Mouse (Mus musculus) right cerebral cortex, postnatal 36 days (tissue): Measurements from ENCODE around the gene Arpp21.

Source experiments
- DNase-seq, 2 experiments: peaks; one replicate each; pipeline ENCODE4 v3.0.0; 2022; ENCODE audit warnings: low spot score in 2 of 2, mixed read lengths in 1 of 2

Gene Arpp21

DNA sequence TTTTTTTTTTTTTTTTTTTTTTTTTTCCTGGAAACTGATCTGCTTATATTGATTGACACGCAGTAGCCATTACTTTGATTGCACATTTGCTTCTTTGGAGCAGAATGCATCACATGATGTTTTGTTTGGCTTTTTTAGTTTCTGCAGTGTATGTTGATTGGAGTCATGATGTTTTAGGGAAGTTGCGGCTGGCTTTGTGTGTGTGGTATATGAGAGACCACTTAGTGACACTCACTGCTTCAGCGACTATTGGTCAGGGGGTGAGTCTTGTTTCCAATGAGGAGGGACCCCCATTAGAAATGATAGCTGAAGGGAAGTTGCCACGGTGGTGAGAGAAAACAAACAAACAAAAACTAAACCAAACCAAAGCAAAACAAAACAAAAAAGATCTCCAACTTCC lies 55.7 kb downstream of the Arpp21 start:
- no peak for DNase-seq

DNA sequence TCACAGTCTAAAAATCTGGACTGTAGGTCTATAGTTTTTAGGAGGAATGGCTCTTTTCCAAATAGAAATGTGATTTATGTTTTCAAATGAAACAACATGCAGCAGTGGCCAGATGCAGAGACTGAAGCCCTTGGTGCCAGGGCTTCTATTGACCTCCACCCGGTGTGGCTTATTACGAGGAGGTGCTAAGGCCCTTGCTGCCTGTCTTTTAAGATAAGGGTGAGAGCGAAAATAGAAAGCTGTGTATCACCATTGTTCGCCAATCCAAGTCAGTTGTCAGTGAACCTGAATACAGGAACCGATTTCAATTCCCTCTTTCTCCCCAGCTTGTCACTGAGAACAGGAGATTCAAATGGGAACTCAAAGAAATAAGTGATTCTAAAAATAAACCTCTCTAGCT lies 57.3 kb downstream of the Arpp21 start:
- DNase-seq, result no peak

DNA sequence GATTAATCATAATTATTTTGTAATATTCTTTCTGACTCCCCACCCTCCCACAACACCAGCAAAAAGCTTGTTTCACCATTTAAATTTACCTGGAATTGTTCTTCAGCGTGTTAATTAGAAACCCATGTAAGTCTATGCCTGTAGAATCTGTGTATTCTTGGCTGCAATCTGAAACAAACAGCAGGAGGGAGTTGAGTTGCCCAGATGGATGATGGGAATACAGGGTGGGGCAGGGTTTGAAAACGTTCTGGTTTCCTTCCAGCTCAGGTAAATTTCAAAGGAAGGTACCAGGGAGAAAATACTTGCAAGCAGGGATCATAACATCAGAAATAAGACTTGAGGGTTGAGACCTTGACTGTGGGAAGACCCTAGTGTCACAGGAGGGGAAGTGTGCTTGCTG lies 58.2 kb downstream of the Arpp21 start:
- no peak for DNase-seq

DNA sequence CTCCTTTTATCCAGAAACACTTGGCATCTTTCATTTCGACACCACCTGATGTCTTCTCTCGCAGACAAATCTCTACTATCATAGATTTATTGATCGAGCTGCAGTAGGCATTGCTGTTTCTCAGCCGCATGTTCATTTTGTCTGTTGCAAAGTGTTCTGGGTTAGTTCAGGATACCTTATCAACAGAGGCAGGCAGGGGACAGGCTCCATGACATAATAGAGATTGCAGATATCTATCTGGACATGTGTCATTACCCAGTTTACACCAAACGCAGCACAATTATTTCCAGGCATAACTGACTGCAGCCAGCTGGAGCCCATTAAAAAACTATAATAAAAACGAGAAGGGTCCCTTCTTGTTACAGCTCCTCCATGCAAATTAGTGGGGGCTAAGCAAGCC lies 59.4 kb downstream of the Arpp21 start:
- DNase-seq, result no peak

DNA sequence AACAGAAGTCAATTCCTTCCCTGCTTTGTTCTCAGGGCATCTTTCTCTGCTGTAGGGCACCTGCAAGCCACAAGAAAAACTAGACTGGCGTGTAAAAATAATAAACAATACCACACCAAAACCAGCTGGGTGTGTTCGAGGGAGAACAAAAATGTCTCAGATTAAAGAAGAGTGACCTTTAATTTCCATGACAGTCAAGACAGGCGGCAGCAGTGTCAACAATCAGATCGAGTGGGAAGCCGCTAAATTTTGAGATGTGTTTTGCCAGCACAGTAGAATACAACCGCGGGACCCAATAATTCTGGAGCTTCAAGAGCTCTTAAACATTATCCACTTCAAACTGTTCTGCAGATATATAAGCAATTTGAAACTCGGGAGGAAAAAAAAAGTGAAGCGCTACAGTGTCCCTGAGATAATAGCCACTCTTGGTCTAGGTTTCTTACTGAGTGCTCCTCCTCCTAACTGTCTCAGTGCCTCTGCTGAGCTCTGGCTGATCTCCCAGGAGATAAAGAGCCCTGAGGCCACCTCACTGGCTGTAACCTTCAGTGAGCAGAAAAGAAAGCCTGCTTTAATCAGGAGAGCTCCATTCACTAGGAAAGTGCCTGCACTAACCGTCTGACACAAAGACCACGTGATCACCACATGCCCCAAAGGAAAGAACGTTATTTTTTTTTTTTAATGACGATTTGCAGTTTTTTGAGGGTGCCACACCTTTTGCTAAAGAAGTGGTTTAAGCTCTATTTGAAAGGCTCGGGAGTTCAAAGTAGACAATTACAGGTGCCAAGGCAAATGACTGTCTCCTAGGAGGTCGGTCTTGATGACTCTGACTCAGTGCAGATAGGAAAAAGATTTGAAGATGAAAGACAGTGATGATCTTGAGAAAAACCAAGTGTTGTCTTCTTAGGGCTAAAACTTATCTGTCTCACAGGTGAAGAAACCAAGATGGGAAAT lies 61.1 kb downstream of the Arpp21 start:
- DNase-seq, result no peak

DNA sequence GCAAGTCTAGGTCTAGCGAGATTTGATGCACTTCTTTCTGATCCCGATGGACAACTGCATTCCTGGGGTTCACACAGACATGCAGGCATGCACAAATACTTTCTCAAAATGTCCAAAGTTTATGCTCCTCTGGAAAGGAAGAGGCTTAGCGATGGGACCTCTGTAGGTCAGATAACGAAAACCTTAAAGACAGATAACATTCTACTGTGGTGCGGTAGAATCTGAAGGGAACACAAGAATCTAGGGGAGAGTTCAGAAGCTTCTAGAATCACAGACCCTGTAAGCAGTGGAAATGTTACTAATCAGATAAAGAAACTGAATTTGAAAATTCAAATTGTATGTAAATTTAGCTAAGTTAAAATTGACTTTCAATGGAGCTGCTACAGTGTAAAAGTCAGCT lies 62.0 kb downstream of the Arpp21 start:
- DNase-seq, result no peak

DNA sequence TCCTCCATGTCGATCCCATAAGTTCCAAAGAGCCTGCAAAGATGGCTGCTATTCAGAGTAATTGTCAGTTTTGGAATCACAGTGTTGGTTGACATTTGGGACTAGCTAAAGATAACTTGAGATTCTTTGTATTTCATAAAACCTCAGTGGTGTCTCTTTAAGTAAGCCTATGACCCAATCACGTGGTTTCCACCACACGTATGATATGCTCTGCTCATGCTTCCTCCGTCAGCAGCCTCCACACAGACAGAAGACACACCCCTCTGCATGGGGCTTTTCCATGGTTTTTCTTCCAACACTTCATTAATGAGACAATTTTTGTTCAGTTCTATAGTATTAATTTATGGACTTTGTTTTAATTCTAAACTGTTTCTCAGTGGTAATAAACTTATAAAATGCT lies 71.1 kb downstream of the Arpp21 start:
- no peak for DNase-seq

DNA sequence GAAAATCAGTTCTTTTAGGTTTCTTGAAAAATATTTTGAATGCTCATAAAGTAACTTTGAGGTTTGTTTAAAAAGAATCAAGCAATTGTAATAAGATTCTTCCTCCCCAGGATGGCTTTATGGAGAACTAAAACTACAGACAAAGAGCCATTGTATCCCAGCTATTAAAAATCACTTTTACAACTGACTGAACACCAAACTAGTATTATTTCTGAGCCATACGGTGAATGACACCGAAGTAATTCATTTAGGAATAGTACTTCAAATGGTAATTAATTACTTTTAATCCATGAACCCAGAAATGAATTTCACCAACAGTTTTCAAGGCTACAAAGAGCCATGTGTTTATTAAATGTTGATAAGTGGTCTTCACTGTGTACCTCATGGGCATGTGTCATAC lies 74.8 kb downstream of the Arpp21 start:
- no peak for DNase-seq

DNA sequence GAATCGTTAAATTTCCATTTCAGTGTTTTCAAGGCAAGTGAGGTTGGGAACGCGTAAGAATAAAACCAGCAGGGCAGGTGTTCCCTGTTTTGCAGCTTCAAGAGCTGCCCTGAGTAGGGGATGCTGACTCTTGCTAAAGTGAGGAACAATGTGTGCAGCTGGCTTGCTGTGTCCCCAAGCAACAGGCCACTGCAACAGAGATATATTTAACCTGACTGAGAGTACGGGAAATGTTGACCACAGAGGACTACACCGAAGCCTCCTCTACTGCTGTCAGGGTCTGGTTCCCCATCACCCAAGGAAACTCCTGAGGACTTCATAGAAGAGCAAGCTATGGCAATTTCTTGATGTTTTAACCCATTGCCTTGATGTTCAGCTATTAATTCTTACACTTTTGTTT lies 81.8 kb downstream of the Arpp21 start:
- no peak for DNase-seq

DNA sequence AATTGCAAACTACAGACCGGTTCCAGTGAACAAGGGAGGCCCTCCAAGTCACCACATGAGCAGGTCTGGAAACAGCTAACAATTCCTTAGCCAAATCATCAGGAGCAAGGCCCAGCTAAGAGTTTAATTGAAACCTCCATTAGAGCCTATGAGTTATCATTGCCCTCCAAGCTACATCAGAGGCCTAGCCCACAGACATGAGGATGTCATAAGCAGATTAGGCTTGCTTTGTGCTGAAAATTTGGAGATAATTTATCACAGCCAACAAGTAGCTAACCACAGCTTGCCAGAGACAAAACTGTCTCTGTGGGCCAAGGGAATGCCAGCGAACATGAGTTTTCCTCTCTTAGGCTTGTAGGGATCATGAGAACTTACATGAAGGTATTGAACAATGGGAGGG lies 83.0 kb downstream of the Arpp21 start:
- DNase-seq, result no peak

DNA sequence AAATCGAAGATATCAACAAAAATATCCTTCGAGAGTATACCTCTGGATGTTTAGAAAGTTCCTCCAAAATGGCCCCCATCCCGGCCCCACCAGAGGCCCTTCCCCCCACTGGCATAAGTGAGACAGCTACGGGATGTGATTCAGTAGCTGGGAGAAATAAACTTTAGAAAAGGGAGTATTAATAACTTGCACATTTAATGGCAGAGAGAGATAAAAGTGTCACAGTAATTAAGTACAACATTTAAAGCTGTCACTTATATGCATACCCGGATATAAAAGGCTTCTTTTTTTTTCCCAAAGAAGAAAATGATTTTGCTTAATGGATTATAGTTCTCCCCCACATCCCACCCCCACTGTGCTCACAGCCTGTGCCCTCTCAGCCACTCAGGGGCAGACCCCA lies 84.6 kb downstream of the Arpp21 start:
- DNase-seq, result no peak

DNA sequence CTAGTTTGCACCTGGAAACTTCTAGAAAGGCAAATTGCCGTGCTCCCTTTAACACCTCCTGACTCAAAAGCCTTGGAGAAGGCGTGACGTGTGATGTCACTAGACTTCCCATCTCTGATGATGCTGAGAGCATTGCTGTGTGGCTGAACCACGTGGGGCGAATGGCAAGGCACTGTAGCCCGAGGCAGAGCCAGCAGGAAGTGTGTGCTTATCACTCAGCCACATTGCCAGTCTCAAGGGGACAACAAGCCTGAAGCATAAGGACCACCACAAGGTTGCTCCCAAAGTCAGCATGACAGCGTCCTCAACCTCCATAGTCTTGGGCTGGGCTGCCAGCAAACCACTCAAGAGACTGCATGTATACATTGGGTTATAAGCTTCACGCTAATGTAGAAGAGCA lies 95.1 kb downstream of the Arpp21 start:
- no peak for DNase-seq

DNA sequence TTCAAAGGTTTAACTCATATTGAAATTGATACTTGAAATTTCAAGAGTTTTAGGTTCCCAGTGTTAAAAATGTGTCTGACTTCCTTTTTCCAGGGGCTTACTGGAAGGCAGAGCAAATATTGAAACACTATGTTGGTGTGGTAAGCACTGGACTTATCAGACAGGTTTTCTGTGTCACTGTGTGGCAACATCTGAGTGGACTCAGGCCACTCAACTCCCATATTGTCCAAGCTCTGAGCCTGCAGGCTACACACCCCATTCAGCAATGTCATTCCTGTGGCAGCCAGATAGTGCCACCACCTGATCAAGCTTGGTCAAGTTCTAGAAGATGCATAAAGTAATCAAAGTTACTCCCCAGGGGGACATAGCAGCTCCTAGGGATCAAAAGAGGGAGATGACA lies 97.9 kb downstream of the Arpp21 start:
- no peak for DNase-seq

DNA sequence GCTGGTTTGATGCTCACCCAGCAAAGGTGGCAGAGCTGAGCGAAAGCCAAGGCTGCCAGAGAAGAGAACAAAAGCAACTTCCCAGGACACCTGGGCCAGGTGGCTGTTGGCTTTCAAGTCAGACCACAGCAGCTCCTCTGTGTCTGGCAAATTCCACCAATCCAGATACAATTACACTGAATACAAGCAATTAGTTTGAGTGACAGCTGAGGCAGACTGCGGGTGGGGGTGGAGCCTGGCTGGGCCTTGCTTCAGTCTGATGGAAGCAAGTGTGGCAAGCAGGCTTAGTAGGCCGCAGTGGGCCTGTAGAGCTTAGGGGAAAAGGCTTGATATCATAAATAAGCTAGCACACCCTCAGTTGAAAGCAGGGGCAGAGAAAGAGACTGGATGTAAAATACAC lies 104.9 kb downstream of the Arpp21 start:
- DNase-seq, result no peak

DNA sequence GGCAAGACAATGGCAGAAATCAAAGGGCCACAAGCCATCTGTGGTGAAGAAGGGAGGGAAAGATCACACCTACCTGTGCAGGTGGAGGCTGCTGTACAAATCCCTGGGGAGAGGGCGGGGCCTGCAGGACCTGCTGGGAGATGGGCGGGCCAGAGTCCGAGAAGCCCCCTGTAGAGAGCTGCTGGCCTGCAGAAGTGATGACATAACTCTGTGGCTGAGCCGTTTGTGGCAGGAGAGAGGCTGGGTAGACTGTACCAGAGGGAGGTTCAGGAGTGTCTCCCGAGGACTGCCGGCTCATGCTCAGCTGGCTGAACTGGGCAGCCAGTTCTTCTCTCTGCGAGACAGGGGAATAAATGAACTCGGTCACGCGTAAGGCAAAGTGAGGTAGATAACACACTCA lies 111.1 kb downstream of the Arpp21 start:
- no peak for DNase-seq

DNA sequence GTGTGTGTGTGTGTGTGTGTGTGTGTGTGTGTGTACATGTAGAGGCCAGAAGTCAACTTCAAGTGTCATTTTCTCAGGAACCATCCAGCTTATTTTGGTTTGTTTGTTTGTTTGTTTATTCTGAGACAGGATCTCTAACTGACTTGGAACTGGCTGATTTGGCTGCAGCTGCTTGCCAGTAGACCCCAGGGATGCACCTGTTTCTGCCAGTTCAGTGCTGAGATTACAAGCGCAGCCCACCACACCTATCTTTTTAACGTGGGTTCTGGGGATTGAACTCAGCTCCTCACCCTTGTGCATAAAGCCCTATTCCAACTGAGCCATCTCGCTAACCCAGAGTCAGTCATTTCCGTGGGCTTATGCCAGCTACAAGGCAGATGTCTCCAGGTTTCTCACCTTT lies 111.6 kb downstream of the Arpp21 start:
- DNase-seq, result no peak

DNA sequence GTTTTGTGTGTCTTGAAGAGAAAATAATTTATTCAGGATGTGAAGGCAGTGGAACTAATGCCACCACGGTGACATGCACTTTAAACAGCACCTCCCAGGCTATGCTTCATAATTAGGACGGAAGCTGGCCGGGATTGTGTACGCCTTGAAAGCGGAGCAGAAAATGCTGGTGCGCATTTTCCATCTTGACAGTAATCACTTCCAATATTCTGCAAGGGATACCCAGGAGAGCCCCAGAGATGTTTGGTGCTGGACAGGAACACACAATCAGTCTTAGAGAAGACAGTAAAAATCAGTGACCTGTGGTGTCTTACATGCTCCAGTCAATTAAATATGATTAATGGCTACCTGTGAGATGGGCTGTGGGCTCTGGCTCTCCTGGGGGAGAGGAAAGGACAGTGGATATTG lies 112.3 kb downstream of the Arpp21 start:
- no peak for DNase-seq

DNA sequence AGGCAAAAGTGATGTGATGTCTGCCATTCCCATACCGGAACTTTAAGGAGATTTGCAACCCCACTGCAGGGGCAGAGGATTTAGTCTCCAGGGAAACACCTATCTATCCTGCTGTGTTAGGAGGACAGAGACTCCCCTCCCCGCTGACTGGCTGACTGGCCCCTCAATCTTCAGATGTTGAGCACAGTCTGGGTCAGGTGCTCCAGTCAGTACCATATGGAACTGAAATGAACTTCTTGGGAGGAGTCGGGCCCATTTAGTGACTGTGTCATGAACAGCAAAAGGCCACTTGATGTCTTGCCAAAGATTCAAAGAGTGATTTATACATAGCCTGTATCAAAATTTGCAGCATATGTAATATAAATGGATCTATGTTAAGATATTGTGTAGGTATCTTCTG lies 116.2 kb downstream of the Arpp21 start:
- no peak for DNase-seq

DNA sequence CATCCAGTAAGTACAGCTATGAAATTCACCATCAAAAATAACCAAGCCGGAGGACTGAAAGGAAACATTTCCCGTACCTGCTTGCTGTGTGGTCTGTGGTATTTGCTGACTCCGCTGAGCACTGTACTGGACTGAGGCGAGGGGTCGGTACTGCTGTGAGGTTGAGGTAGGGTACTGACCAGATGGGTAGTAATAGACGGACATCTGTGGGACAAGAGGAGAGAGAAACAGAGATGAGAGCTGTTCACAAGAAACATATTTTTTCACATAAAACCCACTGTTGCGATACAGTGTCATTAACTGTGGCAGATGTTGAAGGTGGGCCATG lies 116.7 kb downstream of the Arpp21 start:
- DNase-seq, result no peak

DNA sequence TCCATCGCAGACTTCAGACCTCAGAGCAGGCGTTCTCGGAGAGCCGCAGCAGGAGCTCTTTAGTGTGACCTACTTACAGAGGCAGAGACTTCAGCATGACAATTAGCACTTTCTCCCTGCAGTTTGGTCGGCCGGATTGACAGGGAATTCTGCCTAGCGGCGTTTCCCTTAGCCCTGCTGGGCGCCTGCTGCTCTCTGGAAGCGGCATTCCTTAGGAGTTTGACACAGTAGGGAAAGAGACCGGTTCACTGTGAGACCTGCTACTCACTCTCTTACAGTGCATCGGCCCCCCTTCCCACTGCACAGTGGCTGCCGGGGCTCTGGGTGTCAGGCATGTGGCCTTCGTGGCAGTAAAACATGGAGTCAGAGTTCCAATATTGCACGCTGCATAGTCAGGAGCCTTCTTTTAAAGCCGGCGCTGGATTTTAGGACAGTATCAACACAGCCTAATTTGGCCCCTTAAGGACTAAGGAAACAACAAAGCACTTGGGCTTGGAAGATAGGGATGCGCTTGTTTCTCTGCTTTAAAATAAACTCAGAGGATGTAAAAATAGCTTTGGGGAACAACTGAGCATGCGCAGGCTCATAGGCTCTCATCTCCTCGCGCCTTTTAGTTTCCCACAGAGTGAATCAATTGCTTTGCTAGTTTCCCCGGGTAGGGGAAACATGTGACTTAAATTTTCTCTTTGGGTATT lies 117.2 kb downstream of the Arpp21 start:
- DNase-seq, result peak in 1 of 2 experiments; percentile 54

DNA sequence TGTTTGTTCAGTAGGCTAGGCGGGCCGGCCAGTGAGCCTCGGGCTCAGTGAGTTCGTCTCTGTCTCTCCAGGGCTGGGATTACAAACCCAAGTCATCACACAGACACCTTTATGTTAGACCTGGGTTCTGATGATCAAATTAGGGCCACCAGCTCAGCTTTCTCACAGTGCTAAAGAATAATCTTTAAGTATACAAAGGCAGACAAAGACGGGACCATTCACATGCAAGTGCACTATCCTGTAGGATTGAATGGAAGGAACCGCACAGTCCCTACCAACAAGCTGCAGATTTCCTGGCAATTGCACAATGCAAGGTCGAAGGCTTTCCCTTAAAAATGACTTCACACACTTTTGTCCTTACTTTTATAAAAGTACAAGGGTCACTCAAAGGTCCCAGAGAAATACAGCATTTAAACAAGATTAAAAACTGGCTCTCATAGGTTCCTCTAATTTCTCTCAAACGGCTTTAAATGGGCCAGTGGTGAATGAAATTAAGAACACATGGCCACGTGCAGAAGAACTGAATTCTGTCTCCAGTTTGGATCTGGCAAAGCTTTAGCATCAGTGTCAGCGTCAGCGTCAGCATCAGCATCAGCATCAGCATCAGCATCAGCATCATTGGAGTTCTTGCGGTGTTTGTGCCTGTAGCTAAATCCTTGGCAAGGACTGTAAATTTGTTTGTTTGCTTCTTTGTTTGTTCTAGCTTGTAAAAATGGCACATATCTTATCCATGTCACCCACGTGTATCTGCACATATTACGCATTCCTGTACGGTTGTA lies 117.9 kb downstream of the Arpp21 start:
- no peak for DNase-seq

DNA sequence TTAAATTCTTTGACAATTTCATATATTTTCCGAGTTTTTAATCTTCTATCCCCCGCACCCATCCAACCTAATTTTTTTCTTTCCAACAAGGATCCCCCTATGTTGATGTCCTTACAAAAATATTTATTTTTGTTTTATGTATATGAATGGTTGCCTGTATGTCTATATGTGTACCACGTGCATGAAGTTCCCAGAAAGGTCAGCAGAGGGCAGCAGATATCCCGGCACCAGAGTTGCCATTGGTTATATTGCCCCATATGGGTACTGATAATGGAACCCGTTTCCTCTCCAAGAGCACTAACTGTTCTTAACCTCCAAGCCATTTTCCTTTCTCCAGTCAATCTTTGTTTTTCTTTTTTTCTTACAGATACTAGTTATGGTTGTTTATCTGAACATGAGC lies 124.1 kb downstream of the Arpp21 start:
- no peak for DNase-seq

DNA sequence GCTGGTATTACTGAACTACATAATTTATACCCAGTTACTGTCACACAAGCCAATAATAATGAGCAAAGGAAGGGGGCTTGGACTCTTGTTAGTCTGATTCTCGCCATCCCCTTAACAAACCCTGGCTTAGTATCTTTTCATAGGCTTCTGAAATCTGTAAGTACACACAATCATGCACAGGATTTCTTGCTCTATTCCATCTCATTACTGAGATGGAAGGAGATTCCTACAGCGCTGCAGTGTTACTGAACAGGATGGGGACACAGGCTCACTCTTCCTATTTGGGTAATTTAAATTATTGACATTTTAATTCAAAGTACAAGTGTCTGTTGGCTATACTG lies 132.9 kb downstream of the Arpp21 start:
- DNase-seq, result no peak
